Mouse (Mus musculus) Patski (cell line): ENCODE measurements around the gene Plekha6. TPM values are rescaled to one million over a fixed set of nuclear protein-coding genes. Genes with fewer than 3 reads are reported as not detected.

Experiments
- ATAC-seq: fragments of 100-300 bp; one replicate; pipeline ENCODE4 v1.8.0; 2021
- CTCF ChIA-PET: fragments of 350-600 bp; sonication (Branson Sonifier 250); formaldehyde crosslinking; loops from one replicate; lab custom pipeline; 2022; ENCODE audit warnings: inconsistent platforms; lab: Charles Lee
- POLR2A ChIA-PET: fragments of 350-600 bp; sonication (Branson Sonifier 250); formaldehyde crosslinking; loops from one replicate; lab custom pipeline; 2022; ENCODE audit warnings: antibody characterized with exemption, inconsistent platforms; lab: Charles Lee
- DNase-seq: peaks from one replicate; pipeline ENCODE4 v3.0.0-alpha.2; 2011; ENCODE audit warnings: low read depth, low spot score
- H3K27me3 ChIP-seq: fragments of 371-371 bp; one replicate; pipeline ENCODE4 v1.5.1; 2021
- CTCF ChIP-seq: fragments of 100-300 bp; IDR thresholded peaks from one replicate; pipeline ENCODE4 v1.5.1; 2021
- in situ Hi-C: fragments of 300-500 bp; cut with MboI; formaldehyde crosslinking; loops from 3 replicates; pipeline ENCODE4 v1.11.1; 2018; ENCODE audit warnings: low pct_unique_long_range_greater_than_20kb, mixed read lengths
- polyA plus RNA-seq: library from polyadenylated mRNA; unstranded; gene quantifications from one replicate; pipeline ENCODE4 v1.2.3, GENCODE M21; 2021

Plekha6 gene
- polyA plus RNA-seq, 1 experiment from 2014 or later = 17.6 TPM

DNA sequence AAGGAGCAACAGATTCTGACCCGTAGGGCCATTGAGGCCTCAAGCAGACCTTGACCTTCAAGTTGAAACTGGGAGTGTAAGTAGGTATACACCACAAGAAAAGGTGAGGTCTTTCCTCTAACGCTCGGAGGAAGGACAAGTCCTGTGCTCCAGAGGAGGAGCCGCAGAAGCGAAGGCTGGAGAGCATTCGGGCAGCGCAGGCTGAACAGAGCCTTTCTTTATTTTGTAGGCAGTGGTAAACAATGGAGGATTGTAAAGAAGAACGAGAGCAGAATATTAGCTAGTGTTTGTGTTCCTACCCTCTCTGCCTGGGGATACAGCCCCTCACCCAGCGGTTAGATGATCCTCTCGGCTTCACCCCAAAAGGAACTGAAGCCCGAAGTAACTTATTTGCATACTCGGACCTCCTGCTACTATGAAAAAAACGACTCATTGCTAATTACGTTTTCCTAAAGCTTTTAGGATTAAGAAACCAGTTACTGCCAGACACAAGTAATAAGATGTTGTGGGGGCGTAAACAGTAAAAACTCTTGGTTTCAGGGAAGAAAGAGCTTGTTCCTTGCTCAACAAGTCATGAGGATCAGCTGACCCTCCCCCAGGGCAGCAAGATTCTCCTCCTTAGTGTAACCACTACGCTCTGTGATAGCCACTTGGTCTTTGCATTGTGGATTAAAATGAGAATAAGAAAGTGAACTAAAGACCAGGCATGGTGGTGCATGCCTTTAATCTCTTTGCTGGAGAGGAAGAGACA, 34.4 kb upstream of the Plekha6 start:
- ATAC-seq (no peak), DNase-seq (no peak)
- ChIA-PET POLR2A (no interaction called here), CTCF (interaction anchor here (0.7 to 1.5 kb wide), 2 partner anchors 9 to 16 kb away, joined by 3 read pairs; no protein-coding TSS in a partner anchor)
- in situ Hi-C loops = no loop called here
- H3K27me3 ChIP-seq = no peaks in the 10 kb centered on the region
- no peak for TF ChIP-seq CTCF

DNA sequence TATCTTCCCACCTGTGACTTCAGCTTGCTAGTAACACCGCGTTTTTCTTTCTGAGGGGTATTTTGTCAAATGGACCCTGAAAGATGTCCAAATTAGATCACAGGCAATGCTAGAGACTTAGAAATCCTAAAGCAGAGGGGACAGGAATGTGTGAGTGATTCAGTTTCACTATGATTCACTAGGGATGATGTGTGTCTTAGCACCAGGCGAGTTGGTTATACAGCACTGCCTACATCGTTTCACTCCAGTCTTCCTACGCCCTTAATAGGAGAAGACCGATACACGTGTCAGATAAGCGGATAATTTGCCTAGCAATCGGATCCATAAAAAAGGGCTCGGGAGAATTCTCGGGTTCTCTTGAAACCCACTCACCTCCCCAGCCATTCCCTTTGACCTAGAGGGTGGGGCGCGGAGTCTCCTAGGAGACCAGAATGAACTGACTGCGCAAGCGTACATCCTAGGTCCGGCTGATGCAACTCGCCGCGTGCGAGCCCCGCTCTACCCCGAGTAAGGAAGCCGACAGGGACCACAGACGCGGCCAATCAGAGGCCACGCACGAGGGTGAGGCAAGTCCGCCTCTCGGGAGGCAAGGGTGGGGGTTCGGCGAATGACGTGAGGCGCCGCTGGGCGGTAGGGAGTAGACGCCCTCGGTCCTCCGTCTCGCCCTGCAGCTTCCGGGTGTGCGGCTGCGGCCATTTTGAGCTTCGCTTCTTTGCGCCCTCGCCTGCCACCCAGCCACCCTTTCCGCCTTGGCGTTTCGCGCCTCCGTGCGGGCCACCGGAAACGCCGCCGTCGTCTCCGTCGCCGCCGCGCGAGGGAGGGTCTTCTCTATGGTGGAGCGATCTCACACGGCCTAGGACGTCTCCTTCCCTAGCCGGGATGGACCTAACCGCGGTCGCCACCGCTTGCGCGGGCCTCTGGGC, 33.1 kb upstream of the Plekha6 start, which contains the start of gene Ppp1r15b:
Ppp1r15b (plus strand) TSS at position 506 of the 923 bp plus-strand sequence.
- CTCF ChIA-PET = no interaction called here

DNA sequence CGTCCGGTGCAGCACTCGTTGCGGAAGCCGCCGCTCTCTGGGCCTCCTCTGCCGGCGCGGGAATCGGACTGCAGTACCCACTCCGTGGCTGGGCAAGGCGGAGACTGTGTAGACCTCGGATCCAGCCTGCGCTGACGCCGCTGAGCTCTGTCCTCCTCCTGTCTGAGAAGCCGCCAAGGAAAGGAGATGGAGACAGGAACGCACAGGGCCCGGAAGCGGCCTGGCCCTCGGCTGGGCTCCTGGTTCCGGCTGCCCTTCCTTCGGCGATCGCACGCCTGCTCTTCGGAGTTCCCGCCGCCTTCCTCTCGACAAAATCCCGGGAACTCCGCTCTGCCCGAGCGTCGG, 32.5 kb upstream of the Plekha6 start:
- POLR2A ChIA-PET = interaction anchor here (0.7 to 1.1 kb wide), 3 partner anchors 47 to 163 kb away, joined by 3 to 6 read pairs (median 3); no protein-coding TSS in a partner anchor
- peak; percentile 24 for ATAC-seq
- DNase-seq = no peak
- CTCF ChIA-PET = no interaction called here
- in situ Hi-C loops = no loop called here
- TF ChIP-seq CTCF = no peak
- no peaks in the 10 kb centered on the region for H3K27me3 ChIP-seq

More for the DNA sequence above, 33.1 kb upstream of the Plekha6 start, which contains the start of gene Ppp1r15b:
- in situ Hi-C loops = no loop called here
- POLR2A ChIA-PET = interaction anchor here (0.5 to 1.1 kb wide), 3 partner anchors 46 to 164 kb away, joined by 3 to 6 read pairs (median 3); no protein-coding TSS in a partner anchor
- ATAC-seq = peak; percentile 87
- no peak for TF ChIP-seq CTCF
- H3K27me3 ChIP-seq = no peaks in the 10 kb centered on the region
- DNase-seq = peak; percentile 94

DNA sequence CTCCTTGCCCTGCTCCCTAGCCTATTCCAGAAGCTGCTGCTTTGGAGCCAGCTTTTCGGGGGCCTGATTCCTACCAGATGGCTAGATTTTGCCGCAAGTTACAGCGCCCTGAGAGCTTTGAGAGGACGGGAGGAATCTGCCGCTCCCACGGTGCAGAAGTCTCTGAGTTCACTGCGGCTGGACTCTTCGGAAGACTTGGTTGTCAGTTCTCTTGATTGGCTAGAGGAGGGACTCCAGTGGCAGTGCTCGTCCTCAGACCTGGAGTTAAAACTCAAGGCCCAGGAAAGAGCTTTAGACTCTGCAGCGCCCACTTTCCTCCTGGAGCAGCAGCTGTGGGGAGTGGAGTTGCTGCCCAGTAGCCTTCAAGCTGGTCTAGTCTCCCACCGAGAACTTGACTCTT, 32.1 kb upstream of the Plekha6 start:
- no peak for TF ChIP-seq CTCF
- H3K27me3 ChIP-seq = no peaks in the 10 kb centered on the region
- ChIA-PET POLR2A (interaction anchor here (0.7 to 1.1 kb wide), 2 partner anchors 47 to 78 kb away, joined by 3 read pairs; no protein-coding TSS in a partner anchor), CTCF (no interaction called here)
- DNase-seq (no peak), ATAC-seq (no peak)
- in situ Hi-C loops = no loop called here

DNA sequence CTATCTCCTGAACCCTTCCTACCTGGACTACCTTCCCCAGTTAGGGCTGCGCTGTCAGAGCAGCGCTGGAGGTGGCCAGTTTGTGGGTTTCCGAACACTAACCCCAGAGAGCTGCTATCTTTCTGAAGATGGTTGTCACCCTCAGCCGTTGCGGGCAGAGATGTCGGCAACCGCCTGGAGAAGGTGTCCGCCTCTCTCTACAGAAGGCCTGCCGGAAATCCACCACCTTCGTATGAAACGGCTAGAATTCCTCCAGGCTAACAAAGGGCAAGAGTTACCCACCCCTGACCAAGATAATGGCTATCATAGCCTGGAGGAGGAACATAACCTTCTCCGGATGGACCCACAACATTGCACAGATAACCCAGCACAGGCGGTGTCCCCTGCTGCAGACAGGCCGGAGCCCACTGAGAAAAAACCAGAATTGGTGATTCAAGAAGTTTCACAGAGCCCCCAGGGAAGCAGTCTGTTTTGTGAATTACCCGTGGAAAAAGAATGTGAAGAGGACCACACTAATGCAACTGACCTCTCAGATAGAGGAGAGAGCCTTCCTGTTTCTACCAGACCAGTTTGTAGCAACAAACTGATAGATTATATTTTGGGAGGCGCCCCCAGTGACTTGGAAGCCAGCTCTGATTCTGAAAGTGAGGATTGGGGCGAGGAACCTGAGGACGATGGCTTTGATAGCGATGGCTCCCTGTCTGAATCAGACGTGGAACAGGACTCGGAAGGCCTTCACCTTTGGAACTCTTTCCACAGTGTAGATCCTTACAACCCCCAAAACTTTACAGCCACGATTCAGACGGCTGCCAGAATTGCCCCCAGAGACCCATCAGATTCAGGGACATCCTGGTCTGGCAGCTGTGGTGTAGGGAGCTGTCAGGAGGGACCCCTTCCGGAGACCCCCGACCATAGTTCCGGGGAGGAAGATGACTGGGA, 31.4 kb upstream of the Plekha6 start:
- ATAC-seq (no peak), DNase-seq (no peak)
- H3K27me3 ChIP-seq = no peaks in the 10 kb centered on the region
- no peak for TF ChIP-seq CTCF
- ChIA-PET POLR2A (interaction anchor here (1.8 kb wide), 1 partner anchor 86 kb away, joined by 6 read pairs; no protein-coding TSS in a partner anchor), CTCF (interaction anchor here (2.4 kb wide), 1 partner anchor 31 kb away, joined by 9 read pairs; no protein-coding TSS in a partner anchor)
- in situ Hi-C loops = no loop called here

DNA sequence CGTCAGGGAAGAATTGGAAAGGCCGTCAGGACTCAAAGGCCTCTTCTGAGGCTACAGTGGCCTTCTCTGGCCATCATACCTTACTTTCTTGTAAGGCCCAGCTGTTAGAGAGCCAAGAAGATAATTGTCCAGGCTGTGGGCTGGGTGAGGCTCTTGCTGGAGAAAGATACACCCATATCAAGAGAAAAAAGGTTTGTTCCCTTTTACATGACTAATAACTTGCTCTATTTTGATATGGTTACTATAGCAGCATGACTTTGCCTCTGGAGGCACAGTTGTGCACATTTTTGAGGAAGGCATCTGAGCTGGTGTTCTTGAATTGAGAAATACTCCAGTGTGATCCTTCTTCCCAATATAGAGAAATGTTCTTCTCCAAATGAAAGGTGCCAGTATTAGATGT, 30.6 kb upstream of the Plekha6 start:
- ATAC-seq (no peak), DNase-seq (no peak)
- CTCF ChIA-PET = interaction anchor here (2.4 kb wide), 1 partner anchor 32 kb away, joined by 9 read pairs; no protein-coding TSS in a partner anchor
- no peak for TF ChIP-seq CTCF
- no peaks in the 10 kb centered on the region for H3K27me3 ChIP-seq
- POLR2A ChIA-PET = interaction anchor here (1.8 kb wide), 1 partner anchor 87 kb away, joined by 6 read pairs; no protein-coding TSS in a partner anchor
- in situ Hi-C loops = no loop called here

DNA sequence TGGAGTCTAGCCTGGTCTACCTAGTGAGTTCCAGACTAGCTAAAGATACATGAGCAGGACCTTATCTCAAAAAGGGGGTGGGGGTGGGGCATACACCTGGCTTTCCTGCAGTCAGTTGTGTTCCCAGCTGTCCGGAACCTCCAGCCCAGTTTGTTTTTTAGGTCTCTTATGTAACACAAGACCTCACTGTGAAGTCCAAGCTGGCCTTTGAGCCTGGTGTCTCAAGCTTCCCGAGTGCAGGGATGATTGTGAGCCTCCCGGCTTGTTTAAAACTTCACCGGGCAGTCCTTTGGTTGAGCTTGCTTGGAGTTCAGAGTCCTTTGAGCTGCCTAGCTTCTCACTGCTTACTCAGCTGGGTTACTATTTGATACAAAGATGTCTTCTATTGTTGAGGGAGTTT, 29.9 kb upstream of the Plekha6 start:
- ChIA-PET POLR2A (interaction anchor here (1.8 kb wide), 1 partner anchor 88 kb away, joined by 6 read pairs; no protein-coding TSS in a partner anchor), CTCF (interaction anchor here (1.4 to 2.4 kb wide), 3 partner anchors 13 to 96 kb away, joined by 3 to 9 read pairs (median 4); no protein-coding TSS in a partner anchor)
- ATAC-seq (no peak), DNase-seq (no peak)
- H3K27me3 ChIP-seq = no peaks in the 10 kb centered on the region
- no peak for TF ChIP-seq CTCF
- in situ Hi-C loops = no loop called here

DNA sequence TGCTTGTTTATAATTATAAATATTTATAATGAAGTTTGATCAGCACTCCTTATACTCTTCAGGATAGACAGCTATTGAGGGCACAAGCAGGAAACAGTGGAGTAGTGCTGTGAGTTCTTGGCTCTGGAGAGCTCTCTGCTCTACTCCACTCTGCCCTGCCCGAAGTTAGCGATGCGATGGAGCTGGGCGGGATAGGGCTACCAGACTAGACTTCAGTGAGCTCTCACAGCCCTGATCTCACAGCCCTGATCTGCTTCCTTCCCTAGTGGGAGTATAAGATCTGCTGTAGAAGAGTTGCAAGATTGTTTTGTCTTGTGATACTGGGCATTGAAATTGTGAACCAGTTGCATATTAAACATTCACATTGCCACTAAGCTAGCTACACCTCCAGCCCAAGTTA, 29.1 kb upstream of the Plekha6 start:
- DNase-seq (no peak), ATAC-seq (no peak)
- POLR2A ChIA-PET = interaction anchor here (1.8 kb wide), 1 partner anchor 89 kb away, joined by 6 read pairs; no protein-coding TSS in a partner anchor
- CTCF ChIA-PET = interaction anchor here (1.4 to 2.4 kb wide), 3 partner anchors 14 to 96 kb away, joined by 3 to 9 read pairs (median 4); no protein-coding TSS in a partner anchor
- no peak for TF ChIP-seq CTCF
- H3K27me3 ChIP-seq = no peaks in the 10 kb centered on the region
- in situ Hi-C loops = no loop called here

DNA sequence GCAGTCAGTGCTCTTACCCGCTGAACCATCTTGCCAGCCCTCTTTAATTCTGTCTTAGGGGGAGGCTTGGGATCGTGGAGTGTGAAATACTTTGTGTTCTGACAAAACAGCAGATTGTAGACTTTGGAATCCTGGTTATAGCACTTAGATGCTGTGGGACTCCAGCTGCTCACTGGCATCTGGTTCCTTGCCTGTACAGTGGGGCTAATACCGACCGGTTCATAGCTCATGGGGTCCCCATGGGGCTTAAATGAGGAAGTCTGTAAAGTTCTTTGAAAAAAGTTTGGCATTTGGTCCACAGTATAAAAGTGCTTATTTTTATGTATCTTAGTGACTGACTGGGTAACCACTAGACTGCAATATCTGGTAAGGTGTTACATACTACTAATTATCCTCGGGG, 28.2 kb upstream of the Plekha6 start:
- H3K27me3 ChIP-seq = no peaks in the 10 kb centered on the region
- DNase-seq (no peak), ATAC-seq (no peak)
- in situ Hi-C loops = no loop called here
- TF ChIP-seq CTCF = no peak
- ChIA-PET POLR2A (interaction anchor here (0.7 kb wide), 1 partner anchor 979 kb away, joined by 4 read pairs; no protein-coding TSS in a partner anchor), CTCF (interaction anchor here (0.9 to 1.8 kb wide), 3 partner anchors 10 to 217 kb away, joined by 3 to 4 read pairs (median 3); no protein-coding TSS in a partner anchor)
